Mouse (Mus musculus): Measurements from ENCODE around the gene Atxn2.
"Not testable (repeated sequence)": the region's sequence is repeated elsewhere in the genome, so short reads cannot be mapped to it uniquely, and the experiment has no call there.

The Atxn2 gene

DNA sequence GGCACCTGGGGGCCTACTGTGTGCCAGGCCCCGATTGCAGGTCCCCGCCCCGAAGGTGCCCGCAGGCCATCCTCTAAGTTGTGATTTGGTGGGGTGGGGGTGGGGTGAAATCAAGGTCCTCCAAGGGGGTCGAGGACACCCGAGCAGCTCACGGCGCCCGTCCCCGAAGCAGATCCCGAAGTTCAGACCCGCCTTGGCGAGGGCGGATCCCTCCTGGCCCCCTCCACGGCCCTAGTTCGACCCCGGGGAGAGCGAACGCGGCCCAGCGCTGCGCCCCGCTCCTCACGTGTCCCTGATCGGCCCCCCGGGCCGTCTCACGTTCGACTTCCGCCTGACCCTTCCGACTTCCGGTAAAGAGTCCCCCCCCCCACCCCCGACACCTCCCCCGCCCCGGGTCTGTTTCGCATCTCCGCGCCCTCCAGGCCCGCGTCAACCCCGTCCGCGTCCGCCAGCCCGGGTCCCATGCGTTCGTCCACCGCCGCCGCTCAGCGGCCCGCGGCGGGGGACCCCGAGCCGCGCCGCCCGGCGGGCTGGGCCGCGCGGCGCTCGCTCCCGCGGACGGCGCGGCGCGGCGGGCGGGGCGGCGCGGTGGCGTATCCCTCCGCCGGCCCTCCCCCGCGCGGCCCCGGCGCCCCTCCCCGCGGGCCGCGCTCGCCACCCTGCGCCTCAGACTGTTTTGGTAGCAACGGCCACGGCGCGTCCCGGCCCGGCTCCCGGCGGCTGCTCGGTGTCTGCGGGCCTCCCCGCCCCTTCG, at the start of gene Atxn2:
TSS of gene Atxn2 (plus strand) at position 164 of the 754 bp plus-strand sequence.
- peak; percentile 72 to 83 for DNase-seq (ENCODE audit: low spot score in 2 of 2)

DNA sequence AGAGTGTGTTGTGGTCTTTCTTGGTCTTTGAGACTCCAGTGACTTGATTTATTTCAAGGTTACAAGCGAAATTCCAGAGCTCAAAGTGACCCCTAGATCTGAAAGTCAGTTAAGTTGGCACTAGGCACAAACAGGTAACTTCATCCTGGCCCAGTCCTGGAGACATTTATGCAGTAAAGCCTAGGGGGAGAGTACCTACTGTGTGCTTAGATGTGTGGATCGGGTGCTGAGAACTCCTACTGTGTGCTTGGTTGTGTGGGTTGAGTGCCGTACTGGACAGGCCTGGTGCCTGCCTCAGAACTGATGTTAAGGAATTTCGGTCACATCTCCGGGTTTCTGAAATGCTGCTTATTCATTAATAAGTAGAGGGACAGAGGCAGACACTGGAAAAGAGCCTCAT, 49.6 kb upstream of the Atxn2 start:
- DNase-seq (ENCODE audit: low spot score in 2 of 2), result no peak

- DNase-seq (ENCODE audit: low spot score in 2 of 2), result no peak
These were observed 47.7 kb upstream of the Atxn2 start for GRCm38 (mm10) chr5:121663456-121663855.

- DNase-seq (ENCODE audit: low spot score in 2 of 2), result no peak
These were observed 47.1 kb upstream of the Atxn2 start for GRCm38 (mm10) chr5:121664078-121664477.

- DNase-seq (ENCODE audit: low spot score in 2 of 2), result no peak
These were observed 46.2 kb upstream of the Atxn2 start for GRCm38 (mm10) chr5:121664971-121665370.

DNA sequence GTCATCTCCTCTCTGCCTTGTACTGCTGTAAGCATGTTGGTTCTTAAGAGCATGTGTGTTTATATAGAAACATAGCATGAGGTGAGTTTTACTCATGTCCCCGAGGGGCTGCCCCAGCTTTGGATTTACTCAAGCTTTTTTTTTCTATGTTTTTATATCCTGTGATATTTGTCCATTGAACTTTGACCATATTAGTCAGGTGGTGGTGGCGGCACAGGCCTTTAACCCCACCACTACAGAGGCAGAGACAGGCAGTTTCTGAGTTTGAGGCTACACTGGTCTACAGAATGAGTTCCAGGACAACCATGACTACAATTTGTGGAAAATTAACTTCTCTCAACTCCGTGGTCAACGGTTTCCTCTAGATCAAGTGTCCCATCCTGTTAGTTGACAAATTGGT, 44.1 kb upstream of the Atxn2 start:
- DNase-seq (ENCODE audit: low spot score in 2 of 2), result no peak

- DNase-seq (ENCODE audit: low spot score in 2 of 2), result no peak
These were observed 42.7 kb upstream of the Atxn2 start for GRCm38 (mm10) chr5:121668411-121668810.

DNA sequence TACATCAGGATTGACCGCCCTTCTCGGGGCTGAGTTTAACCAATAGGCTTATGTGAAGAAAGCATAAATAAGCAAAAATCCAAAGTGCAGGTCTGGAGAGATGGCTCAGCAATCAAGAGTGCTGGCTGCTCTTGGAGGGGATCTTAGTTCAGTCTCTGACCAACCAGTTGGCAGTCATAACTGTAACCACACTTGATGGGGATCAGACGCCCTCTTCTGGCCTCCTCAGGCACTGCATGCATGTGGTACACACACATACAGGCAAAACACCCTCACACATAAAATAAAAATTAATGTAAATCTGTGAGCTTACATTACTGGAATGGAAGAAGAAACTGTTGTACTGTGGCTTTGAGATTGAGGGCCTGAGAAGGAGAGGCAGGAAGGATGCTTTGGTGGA, 40.7 kb upstream of the Atxn2 start:
- no peak for DNase-seq (ENCODE audit: low spot score in 2 of 2)

DNA sequence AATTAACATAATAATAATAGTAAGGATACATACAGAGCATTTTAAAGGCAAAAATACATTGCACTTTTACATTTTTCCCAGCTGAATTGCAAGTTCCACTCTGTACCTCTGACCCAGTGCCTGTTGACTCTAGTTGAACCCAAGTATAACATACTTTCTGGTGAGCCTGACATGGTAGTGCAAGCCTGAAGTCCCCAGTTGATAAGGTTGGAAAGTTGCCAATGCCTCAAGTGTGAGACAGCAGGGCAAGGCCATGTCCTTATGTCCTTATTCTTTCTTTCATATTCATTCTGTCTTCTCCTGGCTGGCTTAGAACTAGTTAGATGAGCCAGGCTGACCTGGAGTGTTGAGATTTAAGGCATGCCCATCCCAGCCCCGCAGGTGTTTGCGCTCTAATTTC, 28.9 kb upstream of the Atxn2 start:
- DNase-seq (ENCODE audit: low spot score in 2 of 2), result no peak

GRCm38 (mm10) chr5:121685495-121685894, 25.6 kb upstream of the Atxn2 start:
- DNase-seq (ENCODE audit: low spot score in 2 of 2), result no peak

DNA sequence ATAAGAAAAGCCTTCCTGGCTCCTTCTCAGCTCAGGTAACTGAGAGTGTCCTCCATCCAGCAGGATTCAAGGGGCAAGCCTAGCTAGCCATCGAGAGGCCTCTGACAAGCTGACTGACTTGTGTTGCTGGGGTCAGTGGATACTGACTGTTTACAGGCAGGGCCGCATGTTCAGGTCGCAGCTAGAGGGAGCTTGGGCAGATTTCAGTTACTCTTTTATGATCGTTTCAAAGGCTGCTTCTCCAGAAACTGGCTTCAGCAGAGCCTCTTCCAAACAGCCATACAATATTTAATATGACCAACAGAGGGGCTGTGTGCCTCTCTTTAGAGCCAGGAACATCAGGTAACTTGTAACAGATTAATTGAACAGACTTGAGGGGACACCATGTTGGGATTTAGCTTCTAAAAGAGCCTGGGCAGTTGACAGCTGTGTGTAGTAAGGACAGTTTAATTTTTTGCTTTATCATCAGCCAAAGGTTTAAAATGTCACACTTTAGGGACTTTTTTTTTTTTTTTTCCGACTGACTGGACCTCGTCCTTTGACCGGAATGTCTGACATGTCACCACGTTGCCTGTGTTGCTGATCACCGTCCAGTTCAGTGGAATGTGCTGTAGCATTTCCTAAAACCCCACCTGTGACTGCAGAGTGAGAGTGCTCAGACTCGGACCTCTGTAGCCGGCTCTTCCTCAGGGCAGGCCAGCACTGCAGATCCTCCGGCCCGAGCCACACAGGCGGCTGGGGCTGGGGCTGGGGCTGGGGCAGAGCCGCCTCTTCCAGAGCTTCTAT, 24.8 kb upstream of the Atxn2 start:
- no peak for DNase-seq (ENCODE audit: low spot score in 2 of 2)

- no peak for DNase-seq (ENCODE audit: low spot score in 2 of 2)
These were observed 20.5 kb upstream of the Atxn2 start for GRCm38 (mm10) chr5:121690482-121691211.

- not testable (repeated sequence) for DNase-seq (ENCODE audit: low spot score in 2 of 2)
These were observed 19.7 kb upstream of the Atxn2 start for GRCm38 (mm10) chr5:121691436-121691835.

DNA sequence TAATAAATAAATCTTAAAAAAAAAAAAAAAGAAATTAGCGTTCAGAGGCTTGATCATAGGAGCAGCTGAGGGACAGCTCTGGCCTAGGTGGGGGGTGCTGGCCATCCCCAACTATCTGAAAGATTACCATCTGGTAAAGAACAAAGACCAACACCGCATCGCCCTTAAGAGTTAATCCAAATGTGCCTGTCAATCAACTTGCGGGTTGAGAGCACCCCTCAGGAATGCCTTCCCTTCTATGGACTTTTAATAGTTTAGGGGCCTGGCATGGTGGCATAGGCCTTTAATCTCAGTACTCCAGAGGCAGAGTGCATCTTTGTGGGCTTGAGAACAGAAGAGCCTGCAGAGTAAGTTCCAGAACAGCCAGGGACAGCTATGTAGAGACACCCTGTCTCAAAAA, 18.2 kb upstream of the Atxn2 start:
- DNase-seq (ENCODE audit: low spot score in 2 of 2), result no peak

DNA sequence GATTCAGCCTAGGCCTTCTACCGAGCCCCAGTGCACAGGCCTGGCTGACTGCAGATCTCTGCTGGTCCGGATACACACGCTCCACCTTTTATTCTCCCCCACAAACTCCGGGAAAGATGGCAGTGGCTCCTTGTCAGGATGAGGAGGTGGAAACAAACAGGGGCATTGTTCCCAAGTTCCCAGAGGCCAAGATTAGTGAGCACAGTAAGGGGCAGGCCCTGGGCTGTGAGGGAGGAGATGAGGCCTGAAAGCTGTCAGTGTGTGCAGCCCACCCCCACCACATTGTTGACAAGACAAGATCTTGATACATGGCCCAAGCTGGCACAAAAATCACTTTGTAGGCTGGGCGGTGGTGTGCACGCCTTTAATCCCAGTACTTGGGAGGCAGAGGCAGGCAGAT, 14.4 kb upstream of the Atxn2 start:
- DNase-seq (ENCODE audit: low spot score in 2 of 2), result no peak

- no peak for DNase-seq (ENCODE audit: low spot score in 2 of 2)
These were observed 11.2 kb upstream of the Atxn2 start for GRCm38 (mm10) chr5:121699891-121700290.

DNA sequence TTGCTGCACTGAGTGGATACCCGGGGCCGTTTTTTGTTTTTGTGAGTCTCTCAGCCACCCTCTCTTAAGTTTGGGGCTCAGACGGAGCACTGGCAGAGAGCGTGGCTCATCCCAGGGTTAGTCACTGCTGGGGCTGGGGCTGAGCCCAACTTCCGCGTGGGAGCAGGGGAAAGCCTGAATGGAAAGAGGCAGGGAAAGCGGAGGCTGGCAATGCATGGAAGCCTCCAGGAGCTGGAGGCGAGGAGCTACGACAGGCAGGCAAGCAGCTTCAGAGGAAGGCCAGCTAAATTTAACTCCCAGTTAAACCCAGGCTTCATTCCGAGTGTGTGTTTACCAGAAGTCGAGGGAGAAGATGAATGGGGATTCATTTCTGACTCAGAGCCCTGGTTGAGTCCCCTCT, 10.6 kb upstream of the Atxn2 start:
- DNase-seq (ENCODE audit: low spot score in 2 of 2), result peak; percentile 36 to 39

DNA sequence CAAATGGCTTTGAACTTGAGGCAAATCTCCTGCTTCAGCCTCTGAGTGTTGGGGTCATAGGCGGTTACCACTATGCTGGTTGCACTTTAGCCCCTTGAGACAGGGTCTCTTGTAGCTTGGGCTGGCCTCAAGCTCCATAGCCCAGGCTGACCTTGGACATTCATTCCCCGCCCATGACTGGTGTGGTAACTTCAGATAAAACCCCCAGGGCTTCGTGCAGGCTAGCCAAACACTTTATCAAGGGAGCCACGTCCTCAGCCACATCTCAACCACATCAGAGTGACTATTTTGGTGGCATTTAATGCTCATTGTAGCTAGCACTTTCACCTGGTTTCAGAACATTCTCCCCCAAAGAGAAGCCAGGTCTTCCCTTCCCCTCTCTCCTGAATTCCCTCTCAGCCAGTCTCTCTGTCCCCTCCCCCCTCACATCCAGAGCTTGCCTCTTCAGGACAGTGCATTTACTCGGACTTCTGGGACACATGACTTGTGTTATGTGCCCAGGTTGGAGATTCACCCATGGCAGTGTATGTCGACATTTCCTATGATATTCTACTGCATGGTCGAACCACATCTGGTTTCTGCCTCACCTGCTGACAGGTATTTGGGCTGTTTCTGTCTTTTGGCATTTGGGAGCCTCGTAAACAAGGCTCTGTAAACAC, 9.9 kb upstream of the Atxn2 start:
- DNase-seq (ENCODE audit: low spot score in 2 of 2), result no peak

DNA sequence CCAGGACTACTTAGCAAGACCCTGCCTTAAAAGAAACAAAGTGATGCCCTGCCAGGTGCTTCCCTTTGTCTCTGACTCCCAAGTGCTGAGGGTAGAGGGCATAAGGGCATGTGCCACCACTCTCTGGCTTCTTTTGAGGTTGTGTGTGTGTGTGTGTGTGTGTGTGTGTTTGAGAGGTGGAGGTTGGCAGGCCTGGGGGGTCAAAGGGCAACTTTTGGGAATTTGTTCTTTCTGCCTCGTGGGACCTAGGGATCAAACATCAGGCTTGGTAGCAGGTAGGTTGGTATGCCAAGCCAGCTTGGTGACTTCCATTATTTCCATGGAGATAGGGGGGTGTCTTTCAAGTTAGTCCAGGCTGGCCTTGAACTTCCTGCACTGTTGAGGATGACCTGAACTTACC, 7.8 kb upstream of the Atxn2 start:
- DNase-seq (ENCODE audit: low spot score in 2 of 2), result no peak

GRCm38 (mm10) chr5:121704512-121705248, 6.5 kb upstream of the Atxn2 start:
- DNase-seq (ENCODE audit: low spot score in 2 of 2), result no peak

GRCm38 (mm10) chr5:121710402-121710801, 735 bp upstream of the Atxn2 start:
- no peak for DNase-seq (ENCODE audit: low spot score in 2 of 2)
